Mouse (Mus musculus): ENCODE measurements around the gene Eln.

DNA sequence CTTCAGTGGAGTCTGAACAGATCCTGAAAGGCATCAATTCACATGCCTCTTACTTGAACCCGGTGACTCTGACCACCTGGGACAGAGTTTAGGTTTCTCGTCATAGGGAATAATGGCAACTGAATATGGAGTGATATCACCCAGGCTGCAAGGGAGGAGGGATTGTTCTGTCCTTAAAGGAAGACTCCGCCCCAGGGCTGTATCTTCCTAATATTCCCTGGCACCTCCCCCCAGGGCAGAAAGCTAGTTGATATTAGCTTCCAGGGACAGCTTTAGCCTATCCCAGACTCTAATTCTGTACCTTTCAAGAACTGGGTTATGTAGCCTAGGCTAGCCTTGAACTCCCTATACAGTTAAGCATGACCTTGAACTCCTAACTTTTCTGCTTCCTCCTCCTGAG lies 2.1 kb downstream of the Eln start:
- TF ChIP-seq POLR2A (IDR thresholded peaks at IDR 0.05; ENCODE audit: control insufficient read depth in 1 of 2, insufficient read depth in 1 of 2, low read depth in 1 of 2, low read length in 2 of 2, poor library complexity in 1 of 2) (no peak), EP300 (IDR thresholded peaks at IDR 0.05; ENCODE audit: low read depth in 1 of 2, low read length in 2 of 2) (no peak), CTCF (IDR thresholded peaks at IDR 0.05 in 2 of 3, conservative IDR thresholded peaks at IDR 0.05 in 1 of 3; ENCODE audit: control insufficient read depth in 1 of 3, insufficient read depth in 1 of 3, low read depth in 2 of 3, low read length in 3 of 3, poor library complexity in 1 of 3, severe bottlenecking in 1 of 3) (no peak), NELFE (IDR thresholded peaks at IDR 0.05; ENCODE audit: low read depth, low read length) (no peak), ZKSCAN1 (IDR thresholded peaks at IDR 0.05; ENCODE audit: low read depth, low read length) (no peak), TAL1 (IDR thresholded peaks at IDR 0.05; ENCODE audit: low read length) (no peak), MYC (IDR thresholded peaks at IDR 0.05; ENCODE audit: low read depth, low read length) (no peak), JUND (IDR thresholded peaks at IDR 0.05; ENCODE audit: low read depth, low read length) (no peak), ZC3H11A (IDR thresholded peaks at IDR 0.05; ENCODE audit: low read depth, low read length) (no peak)

All from MEL (cell line).